Mouse (Mus musculus) MEL (cell line): Measurements from ENCODE around the gene Fam185a.

ENCODE experiments used
- CTCF ChIP-seq, 3 experiments: IDR thresholded peaks in 2 of 3; conservative IDR thresholded peaks in 1 of 3; 2 replicates each; pipeline ENCODE4 v1.5.1; 2011 to 2012; ENCODE audit warnings: low read length in 3 of 3, low read depth in 2 of 3, mild to moderate bottlenecking in 2 of 3, improper control_type of control experiment in 1 of 3, inconsistent platforms in 1 of 3, mixed read lengths in 1 of 3, moderate library complexity in 1 of 3; ENCODE audit not compliant: control insufficient read depth in 1 of 3, insufficient read depth in 1 of 3, poor library complexity in 1 of 3, severe bottlenecking in 1 of 3
- POLR2A ChIP-seq, 2 experiments: IDR thresholded peaks; 2 replicates each; pipeline ENCODE4 v1.6.1; 2011 to 2012; ENCODE audit warnings: low read length in 2 of 2, mild to moderate bottlenecking in 2 of 2, control low read depth in 1 of 2, improper control_type of control experiment in 1 of 2, low read depth in 1 of 2, moderate library complexity in 1 of 2; ENCODE audit not compliant: control insufficient read depth in 1 of 2, insufficient read depth in 1 of 2, poor library complexity in 1 of 2
- POLR2AphosphoS2 ChIP-seq: IDR thresholded peaks from 2 replicates; pipeline ENCODE4 v1.6.1; 2011; ENCODE audit warnings: low read length, improper control_type of control experiment
- USF2 ChIP-seq, 2 experiments: IDR thresholded peaks; 2 replicates each; pipeline ENCODE4 v1.6.1; 2011 to 2012; ENCODE audit warnings: improper control_type of control experiment in 2 of 2, low read length in 2 of 2, borderline replicate concordance in 1 of 2, inconsistent platforms in 1 of 2, low read depth in 1 of 2, mild to moderate bottlenecking in 1 of 2; ENCODE audit not compliant: insufficient read depth in 1 of 2

DNA sequence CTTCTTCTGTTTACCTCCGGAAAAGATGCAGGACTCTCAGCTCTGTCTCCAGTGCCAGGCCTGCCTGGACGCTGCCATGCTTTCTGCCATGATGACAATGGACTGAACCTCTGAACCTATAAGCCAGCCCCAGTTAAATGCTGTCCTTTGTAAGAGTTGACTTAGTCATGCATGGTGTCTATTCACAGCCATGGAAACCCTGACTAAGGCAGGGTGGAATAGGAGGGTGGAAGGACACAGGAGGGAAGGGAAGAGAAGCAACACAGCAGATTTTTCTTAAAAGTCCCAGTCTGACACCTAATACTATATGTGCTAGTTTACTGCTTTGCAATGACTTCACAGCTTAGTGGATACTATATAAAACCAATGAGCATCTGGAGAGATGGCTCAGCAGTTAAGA lies 66.7 kb downstream of the Fam185a start:
- TF ChIP-seq USF2 (IDR thresholded peaks at IDR 0.05; ENCODE audit: borderline replicate concordance in 1 of 2, insufficient read depth in 1 of 2, low read depth in 1 of 2, low read length in 2 of 2), result no peak
- no peak for TF ChIP-seq POLR2AphosphoS2
- no peak for TF ChIP-seq POLR2A (IDR thresholded peaks at IDR 0.05; ENCODE audit: control insufficient read depth in 1 of 2, insufficient read depth in 1 of 2, low read depth in 1 of 2, low read length in 2 of 2, poor library complexity in 1 of 2)
- no peak for TF ChIP-seq CTCF (IDR thresholded peaks at IDR 0.05 in 2 of 3, conservative IDR thresholded peaks at IDR 0.05 in 1 of 3; ENCODE audit: control insufficient read depth in 1 of 3, insufficient read depth in 1 of 3, low read depth in 2 of 3, low read length in 3 of 3, poor library complexity in 1 of 3, severe bottlenecking in 1 of 3)
